Mouse (Mus musculus) stomach, embryonic 14.5 days (tissue): ENCODE data around the gene Pdcd1. TPM values are rescaled to one million over a fixed set of nuclear protein-coding genes. Genes with fewer than 3 reads are reported as not detected.

Experiments used
- polyA plus RNA-seq: library from polyadenylated mRNA; unstranded; fragments of >200 nt; fragmentation: Nextera tagmentation; extraction: Ambion mirVana; gene quantifications from 2 replicates; pipeline ENCODE4 v1.2.1, GENCODE M21; 2014

Pdcd1 gene
- polyA plus RNA-seq, 1 experiment from 2014 or later, result not detected

Other genes starting within 250 kb of the Pdcd1 start
- 19.4 and 21.7 TPM in 2 replicates for gene Ing5, start 248.6 kb downstream of the Pdcd1 start, polyA plus RNA-seq
- 13.6 and 16.0 TPM in 2 replicates for gene D2hgdh, start 227.6 kb downstream of the Pdcd1 start, polyA plus RNA-seq
- gene Gal3st2, start 191.2 kb downstream of the Pdcd1 start, polyA plus RNA-seq, result not detected in 2 replicates
- 0.09 TPM in 1 of 2 replicates, not detected in the other for gene Gal3st2b, start 134.2 kb downstream of the Pdcd1 start, polyA plus RNA-seq
- not detected in 2 replicates for gene Gal3st2c, start 62.0 kb downstream of the Pdcd1 start, polyA plus RNA-seq
- not detected in 2 replicates for gene Neu4, start 32.1 kb downstream of the Pdcd1 start, polyA plus RNA-seq